Mouse (Mus musculus) embryonic fibroblast, embryonic 13.5 days (primary cell): ENCODE measurements around the gene Plk4. TPM values are rescaled to one million over a fixed set of nuclear protein-coding genes. Genes with fewer than 3 reads are reported as not detected.
"Not testable (repeated sequence)": the region's sequence is repeated elsewhere in the genome, so short reads cannot be mapped to it uniquely, and the experiment has no call there.

Source experiments
- H3K27ac ChIP-seq: 2 replicates; pipeline ENCODE4 v1.5.1; 2012; ENCODE audit warnings: low read length, control low read depth, inconsistent platforms; ENCODE audit not compliant: insufficient read depth
- H3K4me1 ChIP-seq: 2 replicates; pipeline ENCODE4 v1.6.1; 2011; ENCODE audit warnings: low read length; ENCODE audit not compliant: control insufficient read depth, insufficient read depth
- H3K4me3 ChIP-seq: 2 replicates; pipeline ENCODE4 v1.5.1; 2011; ENCODE audit warnings: mild to moderate bottlenecking, control low read depth, low read length; ENCODE audit not compliant: insufficient read depth
- CTCF ChIP-seq: IDR thresholded peaks from 2 replicates; pipeline ENCODE4 v1.5.1; 2011; ENCODE audit warnings: mild to moderate bottlenecking, control low read depth, low read length, moderate library complexity, borderline replicate concordance; ENCODE audit not compliant: insufficient read depth
- POLR2A ChIP-seq: IDR thresholded peaks from 2 replicates; pipeline ENCODE4 v1.6.1; 2011; ENCODE audit warnings: low read depth, mild to moderate bottlenecking, control low read depth, low read length, moderate library complexity
- polyA plus RNA-seq: library from polyadenylated mRNA; stranded (reverse); fragments of >200 nt; gene quantifications from 2 replicates; pipeline ENCODE4 v1.2.4, GENCODE M21; 2011; ENCODE audit warnings: low read depth; ENCODE audit not compliant: missing spikeins, insufficient read length

Gene Plk4
- polyA plus RNA-seq, 1 experiment = 38.8 TPM

DNA sequence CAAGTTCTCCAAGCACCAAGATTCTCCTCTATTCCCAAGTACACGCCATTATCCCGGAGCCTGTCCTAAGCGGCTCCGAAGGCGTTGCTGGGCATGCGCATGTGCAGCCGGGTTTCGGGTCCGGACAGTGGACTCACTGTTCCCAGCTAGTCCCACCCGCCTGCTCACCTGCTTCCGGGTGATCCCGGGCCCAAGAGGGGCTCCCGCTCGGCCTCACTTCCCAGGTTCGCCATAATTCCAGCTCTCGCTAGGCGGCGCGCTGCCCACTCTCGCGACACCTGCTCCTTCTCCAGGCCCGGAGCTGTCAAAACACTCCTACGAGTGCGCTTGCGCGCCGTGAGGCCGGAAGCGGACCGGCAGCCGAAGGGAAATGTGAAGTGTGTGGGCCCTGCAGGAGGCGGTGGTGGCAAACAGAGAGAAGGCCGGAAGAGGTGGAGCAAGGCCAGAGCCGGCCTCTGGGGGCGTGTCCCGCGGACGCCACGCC, 46.7 kb downstream of the Plk4 start, which contains the start of gene Mfsd8:
Gene Mfsd8 (minus strand): TSS at position 414 of the 484 bp plus-strand sequence.
- Histone ChIP-seq H3K4me3 (peak within 1 kb of the TSS; percentile 69), H3K27ac (peak within 1 kb of the TSS; percentile 49)
- H3K4me1 ChIP-seq = not testable (repeated sequence)
- TF ChIP-seq CTCF = peak; percentile 21; the same call in 1 of the 2 replicates
- TF ChIP-seq POLR2A = peak; percentile 59

DNA sequence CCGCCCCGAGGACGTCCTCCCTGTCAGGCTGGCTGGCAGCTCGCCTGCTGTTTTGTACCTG, 47.0 kb downstream of the Plk4 start, which contains the start of gene Abhd18:
Gene Abhd18 (plus strand): TSS at position 14 of the 61 bp plus-strand sequence.
- not testable (repeated sequence) for H3K4me1 ChIP-seq
- Histone ChIP-seq H3K4me3 (peak within 1 kb of the TSS; percentile 69), H3K27ac (peak within 1 kb of the TSS; percentile 49)

DNA sequence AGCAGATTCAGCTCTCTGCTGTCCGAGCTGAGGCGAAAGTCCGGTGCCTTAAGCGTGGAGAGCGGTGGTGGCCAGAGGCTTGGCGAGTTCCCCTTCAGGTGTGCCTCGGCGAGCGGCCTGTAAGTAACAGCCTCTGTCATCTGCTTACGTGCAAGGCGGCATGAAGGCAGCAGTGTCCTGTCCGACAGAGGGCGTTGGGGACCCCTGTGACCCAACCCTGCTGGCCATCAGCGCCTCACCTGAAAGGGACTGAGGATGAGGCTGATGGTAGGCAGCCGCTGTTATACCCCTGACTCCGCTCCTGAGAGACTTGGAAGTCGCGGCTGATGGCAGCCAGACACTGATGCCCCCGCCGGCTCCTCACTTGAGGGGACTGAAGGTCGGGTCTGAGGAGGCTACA, 47.2 kb downstream of the Plk4 start:
- H3K4me3 ChIP-seq = peak overlapping the region; percentile 58
- TF ChIP-seq CTCF = peak; percentile 64; the same call in 1 of the 2 replicates
- not testable (repeated sequence) for H3K27ac ChIP-seq, H3K4me1 ChIP-seq

DNA sequence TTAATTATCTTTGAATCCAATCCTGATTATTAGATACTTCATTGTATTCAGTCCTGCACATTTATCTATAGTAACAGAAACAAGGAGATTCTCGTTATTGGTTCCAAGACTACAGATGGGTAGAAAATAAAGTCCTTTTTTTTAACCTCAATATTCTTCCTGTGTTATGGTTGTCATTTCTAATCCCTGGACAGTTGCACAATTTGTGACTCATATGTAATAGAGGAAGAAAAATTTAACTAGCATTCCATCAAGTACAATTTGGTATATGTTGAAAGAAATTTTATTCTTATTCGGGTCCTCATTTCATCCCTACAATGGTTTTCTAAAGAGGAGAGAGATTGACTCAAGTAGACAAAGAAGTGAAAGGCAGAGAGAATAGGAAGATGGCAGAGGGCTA, 48.1 kb downstream of the Plk4 start:
- H3K4me3 ChIP-seq, H3K4me1 ChIP-seq, H3K27ac ChIP-seq: not testable (repeated sequence)

DNA sequence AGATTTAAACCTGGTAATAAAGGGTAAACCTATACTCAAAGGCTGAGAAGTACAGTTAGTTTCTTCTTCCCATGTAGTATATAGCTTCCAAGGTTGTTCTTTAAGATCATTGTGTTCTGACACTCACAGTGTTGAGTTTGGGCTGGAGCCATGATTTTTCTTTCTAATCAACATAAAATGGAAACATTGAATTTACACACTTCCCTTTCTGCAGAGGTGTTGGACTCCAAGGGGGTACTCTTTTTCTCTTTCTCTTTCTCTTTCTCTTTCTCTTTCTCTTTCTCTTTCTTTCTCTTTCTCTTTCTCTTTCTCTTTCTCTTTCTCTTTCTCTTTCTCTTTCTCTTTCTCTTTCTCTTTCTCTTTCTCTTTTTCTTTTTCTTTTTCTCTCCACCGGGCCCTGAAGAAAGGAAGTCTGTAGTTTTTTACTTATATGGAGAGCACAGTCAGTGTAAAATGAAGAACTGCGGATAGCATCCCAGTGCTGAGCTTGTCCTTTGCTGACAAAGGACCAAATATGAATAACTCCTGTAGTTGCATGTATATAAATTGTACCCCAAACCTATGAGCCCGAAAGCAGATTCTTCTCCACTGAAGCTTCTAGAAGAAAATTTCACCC, 53.4 kb downstream of the Plk4 start:
- H3K4me3 ChIP-seq, H3K27ac ChIP-seq, H3K4me1 ChIP-seq: not testable (repeated sequence)

Other genes with a start within 250 kb of the Plk4 start
- gene Slc25a31, start 91.2 kb upstream of the Plk4 start, polyA plus RNA-seq = not detected in 2 replicates
- gene Hspa4l, start 55.5 kb upstream of the Plk4 start, polyA plus RNA-seq = 21.8 and 25.6 TPM in 2 replicates
- gene Mfsd8, start 46.9 kb downstream of the Plk4 start, polyA plus RNA-seq = 8.2 and 8.7 TPM in 2 replicates
- 4.4 and 5.5 TPM in 2 replicates for gene Abhd18, start 47.0 kb downstream of the Plk4 start, polyA plus RNA-seq
- gene 1700034I23Rik, start 102.5 kb downstream of the Plk4 start, polyA plus RNA-seq = not detected in 2 replicates
- gene Larp1b, start 149.8 kb downstream of the Plk4 start, polyA plus RNA-seq = 19.3 and 19.6 TPM in 2 replicates